Mouse (Mus musculus): ENCODE data around the gene Ccdc13.

DNA sequence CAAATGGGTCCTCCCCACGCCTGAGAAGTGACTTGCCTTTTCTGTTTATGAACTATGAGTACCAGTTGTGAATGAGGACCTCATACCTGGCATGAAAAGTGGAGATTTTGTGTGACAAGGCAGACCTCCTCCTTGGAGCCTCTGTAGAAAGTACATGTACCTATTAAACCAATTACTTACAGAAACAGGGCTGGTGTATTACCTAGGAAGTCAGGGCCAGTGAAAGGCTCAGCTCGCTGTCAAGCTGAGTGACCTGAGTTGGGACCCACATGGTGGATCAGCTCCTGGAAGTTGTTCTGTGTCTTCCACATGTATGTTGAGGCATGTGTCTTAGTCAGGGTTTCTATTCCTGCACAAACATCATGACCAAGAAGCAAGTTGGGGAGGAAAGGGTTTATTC lies 21.7 kb upstream of the Ccdc13 start:
- TF ChIP-seq CTCF (conservative IDR thresholded peaks at IDR 0.05 in 1 of 2, IDR thresholded peaks at IDR 0.05 in 1 of 2; ENCODE audit: low read depth in 2 of 2, low read length in 2 of 2), result no peak
- no peak for TF ChIP-seq POLR2A (IDR thresholded peaks at IDR 0.05; ENCODE audit: low read depth, low read length)
- no peak for TF ChIP-seq MAX (IDR thresholded peaks at IDR 0.05; ENCODE audit: low read length)
- no peak for TF ChIP-seq NELFE (IDR thresholded peaks at IDR 0.05; ENCODE audit: low read depth, low read length)
- no peak for TF ChIP-seq MXI1 (IDR thresholded peaks at IDR 0.05; ENCODE audit: low read depth, low read length)
- TF ChIP-seq EP300 (IDR thresholded peaks at IDR 0.05; ENCODE audit: low read length), result no peak
- no peak for TF ChIP-seq ETS1 (conservative IDR thresholded peaks at IDR 0.05; ENCODE audit: low read depth, low read length)
- TF ChIP-seq E2F4 (IDR thresholded peaks at IDR 0.05; ENCODE audit: insufficient replicate concordance, low read depth, low read length), result no peak
- TF ChIP-seq ZNF384 (IDR thresholded peaks at IDR 0.05; ENCODE audit: low read depth, low read length), result no peak
